Mouse (Mus musculus): ENCODE measurements at regions not wholly inside any gene's neighbourhood (a gene's known extent, or its start where the extent isn't known, plus 50 kb on each side); places are given as distances from the start of the nearest gene placed in this dataset.

DNA sequence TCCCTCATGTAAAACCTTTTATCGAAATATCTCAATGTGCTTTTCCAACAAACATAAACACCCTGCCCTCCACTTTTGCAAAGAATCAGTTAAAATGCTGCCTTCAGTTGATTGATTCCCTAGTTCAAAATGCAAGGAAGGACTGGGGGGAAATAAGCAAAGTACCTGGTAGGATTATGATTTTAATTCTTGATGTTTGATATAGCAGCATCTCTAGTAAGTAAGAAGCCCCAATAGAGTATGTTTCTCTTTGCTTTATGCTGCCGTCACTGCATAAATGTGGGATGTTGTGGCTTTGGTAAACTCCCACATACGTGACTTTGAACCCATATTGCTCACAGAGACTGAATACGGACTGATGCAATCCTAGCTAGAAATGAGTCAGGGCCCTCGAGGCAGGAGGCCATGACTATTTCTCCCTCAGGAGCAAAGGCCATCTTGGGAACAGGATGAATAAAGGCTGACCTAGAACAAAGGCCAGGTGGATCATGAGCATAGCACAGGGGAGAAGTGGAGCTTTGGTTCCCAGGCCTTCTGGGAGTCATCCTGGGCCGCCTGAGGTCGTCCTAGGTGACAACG, 179.0 kb upstream of the Klf7 start:
- no peak for ATAC-seq (replicated peaks; ENCODE audit: low read depth, poor library complexity, severe bottlenecking)

DNA sequence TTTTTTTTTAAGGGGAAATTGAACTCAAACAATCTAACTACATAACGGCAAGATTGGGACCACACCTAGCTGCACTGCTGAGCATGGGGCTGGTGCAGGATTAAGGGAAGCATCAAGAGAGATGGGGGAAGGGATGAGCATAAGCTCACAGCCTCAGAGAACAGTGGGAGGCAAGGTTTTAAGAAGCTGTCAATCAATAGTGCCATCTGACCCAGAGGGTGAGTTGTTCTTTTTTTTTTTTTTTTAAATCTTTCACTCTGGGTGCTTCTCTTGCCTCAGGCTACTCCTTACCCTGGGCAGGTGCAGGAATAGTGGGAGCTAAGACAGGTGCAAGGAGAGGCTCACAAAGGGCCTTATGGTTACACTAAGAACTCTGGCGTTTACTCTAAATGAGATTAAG, 176.9 kb upstream of the Klf7 start:
- no peak for ATAC-seq (replicated peaks; ENCODE audit: low read depth, poor library complexity, severe bottlenecking)

DNA sequence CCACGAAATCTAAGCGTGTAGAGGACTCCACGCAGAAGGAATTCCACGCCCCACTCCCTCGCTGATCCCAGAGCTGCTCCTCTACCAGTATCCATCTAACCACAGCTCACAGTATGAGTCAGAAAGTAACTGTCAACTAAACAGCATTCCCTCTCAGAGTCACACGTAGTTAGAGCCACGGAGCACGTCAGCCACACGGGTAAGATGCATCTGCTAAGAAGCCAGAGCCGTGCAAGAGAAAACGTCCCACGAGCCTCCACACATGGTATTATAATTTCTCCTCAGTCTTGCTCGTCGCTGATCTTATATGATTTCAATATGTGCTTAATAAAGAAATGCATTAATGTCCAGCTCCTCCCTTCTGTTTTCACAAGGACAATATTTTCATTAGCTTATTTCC, 176.1 kb upstream of the Klf7 start:
- no peak for ATAC-seq (replicated peaks; ENCODE audit: low read depth, poor library complexity, severe bottlenecking)

DNA sequence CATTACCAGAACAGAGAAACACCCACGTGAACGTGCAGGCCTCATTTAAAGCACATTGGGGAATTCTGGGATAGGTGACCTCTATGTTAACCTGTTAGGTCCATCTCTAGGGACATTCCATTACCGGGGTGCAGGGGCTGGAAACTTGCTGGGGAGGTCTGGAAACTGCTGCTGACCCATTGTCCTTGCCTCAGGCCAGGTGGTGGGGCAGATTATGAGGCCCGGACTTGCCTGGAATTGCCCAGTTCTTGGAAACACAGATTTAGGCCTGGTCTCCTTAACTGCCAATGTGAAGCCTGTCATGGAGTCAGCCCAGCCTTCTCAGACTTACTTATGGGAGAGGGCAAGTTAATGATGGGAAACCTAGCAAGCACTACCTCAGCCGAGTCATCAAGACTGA, 175.3 kb upstream of the Klf7 start:
- no peak for ATAC-seq (replicated peaks; ENCODE audit: low read depth, poor library complexity, severe bottlenecking)

DNA sequence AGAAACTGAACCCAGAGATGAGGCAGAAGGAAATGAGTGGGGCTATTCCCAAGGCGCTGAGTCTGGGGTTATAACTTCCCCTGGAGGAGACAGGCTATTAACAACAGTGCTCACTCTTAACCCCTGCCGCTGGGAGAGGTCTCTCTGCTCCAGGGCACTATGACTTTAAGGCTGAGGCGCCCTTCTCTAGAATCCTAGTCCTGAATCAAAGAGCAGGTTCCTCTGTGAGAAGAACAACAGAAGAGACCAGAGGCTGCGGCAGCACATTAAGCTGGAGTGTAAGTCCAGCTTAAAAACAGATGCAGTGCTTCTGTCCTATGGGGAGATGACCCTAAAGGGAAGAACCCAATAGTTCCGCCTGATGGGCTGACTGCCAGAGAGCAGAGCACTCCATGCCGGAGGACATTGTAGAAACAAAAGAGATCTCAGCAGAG, 173.4 kb upstream of the Klf7 start:
- ATAC-seq (replicated peaks; ENCODE audit: low read depth, poor library complexity, severe bottlenecking), result peak; percentile 47

DNA sequence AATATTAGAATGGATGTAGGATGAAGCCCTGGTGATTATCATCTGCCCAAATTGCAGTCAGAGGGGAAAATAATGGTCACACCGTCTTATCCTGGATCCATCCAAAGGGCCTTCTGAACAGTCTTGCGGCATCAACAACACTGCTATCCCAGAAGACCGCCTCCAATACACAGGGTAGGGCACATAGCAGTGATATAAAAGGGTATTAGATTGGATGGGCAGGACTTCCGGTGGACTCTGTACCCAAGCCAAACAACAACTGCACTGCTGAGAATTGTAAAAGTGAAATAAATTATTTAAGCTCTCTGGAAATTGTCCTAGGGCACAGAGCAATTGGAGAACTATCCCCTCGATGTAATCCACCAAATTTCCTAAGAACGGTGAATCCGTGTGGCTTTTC, 173.0 kb upstream of the Klf7 start:
- no peak for ATAC-seq (replicated peaks; ENCODE audit: low read depth, poor library complexity, severe bottlenecking)

DNA sequence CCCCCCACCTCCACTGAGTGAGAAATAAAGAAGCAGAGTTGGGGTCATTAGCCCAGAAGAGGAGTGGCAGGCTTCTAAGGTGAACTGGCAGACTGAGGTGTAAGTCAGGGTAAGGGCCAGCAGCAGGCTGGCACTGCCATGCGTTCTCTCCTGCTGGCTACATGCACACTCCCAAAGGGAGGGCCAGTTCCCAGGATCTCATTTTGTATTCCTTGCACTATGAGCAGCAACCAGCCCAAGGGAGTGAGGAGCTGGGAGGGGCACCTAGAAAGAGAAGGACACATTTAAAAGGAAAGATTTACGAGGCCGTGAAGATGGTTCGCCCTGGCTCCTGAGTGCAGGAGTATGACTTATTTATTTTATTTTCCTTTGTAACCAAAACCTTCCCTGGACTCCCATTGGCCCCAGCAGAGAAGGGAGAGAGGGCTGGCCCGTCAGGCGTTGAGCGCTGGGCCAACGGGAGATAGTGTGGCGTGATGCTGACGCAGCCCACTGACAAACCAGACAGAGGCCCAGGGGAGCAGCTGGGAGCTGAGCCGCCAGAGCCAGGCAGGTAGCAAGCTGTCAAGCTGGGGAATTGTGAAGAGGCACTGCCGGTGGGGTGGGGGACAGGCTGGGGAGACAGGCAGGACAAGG, 166.8 kb upstream of the Klf7 start:
- ATAC-seq (replicated peaks; ENCODE audit: low read depth, poor library complexity, severe bottlenecking), result no peak

DNA sequence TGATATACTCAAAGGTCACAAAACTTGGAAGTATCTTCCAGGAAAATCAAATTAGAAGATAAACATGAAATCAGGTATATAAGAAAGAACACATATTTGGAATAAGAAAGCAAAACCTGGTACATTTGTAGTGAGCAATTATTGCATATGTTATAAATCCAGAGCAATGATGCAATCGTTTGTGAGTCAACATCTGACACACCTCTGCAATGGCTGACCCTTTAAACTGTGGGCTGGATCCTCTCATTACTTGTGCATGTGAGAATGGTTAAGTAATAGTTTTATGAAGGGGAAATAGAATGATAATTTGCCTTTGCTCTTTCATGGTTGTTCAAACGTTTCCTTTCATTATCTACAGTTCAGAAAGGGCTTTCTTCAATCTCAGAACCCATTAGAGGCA, 165.0 kb upstream of the Klf7 start:
- no peak for ATAC-seq (replicated peaks; ENCODE audit: low read depth, poor library complexity, severe bottlenecking)

DNA sequence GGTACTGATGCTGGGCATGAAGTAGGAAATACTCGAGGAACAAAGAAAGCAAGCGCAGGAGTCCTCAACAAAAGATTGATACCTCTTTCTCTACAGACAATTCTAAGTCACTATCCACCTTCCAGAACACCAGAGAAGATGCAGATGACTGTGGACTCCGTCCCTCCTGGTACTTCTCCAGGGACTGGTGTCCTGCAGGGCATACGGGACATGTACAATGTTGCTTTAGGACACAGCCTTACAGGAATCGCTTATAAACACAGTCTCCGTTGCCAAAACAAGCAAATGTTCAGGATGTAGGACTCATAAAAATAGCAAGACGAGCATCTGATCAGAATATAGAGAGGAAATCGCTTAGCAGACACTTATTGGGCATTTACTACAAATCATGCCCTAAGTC, 162.6 kb upstream of the Klf7 start:
- no peak for ATAC-seq (replicated peaks; ENCODE audit: low read depth, poor library complexity, severe bottlenecking)

DNA sequence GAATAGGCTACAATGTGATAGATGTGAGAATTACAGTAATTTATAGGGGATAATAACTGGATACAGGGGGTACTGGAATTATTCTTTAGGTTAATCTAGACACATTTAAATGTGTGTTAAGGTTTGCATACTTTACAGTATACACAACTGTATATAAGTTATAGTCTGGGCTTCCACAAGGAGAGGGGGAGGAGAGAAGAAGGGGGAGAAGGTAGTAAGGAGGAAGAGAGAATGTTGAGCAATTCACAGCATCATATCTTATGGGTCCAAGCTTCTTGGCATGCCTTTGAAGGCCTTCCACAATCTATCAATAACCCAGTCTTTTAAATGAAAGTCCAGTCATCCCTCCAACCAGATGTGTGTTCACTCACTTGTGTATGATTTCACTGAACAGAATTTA, 153.8 kb upstream of the Klf7 start:
- ATAC-seq (replicated peaks; ENCODE audit: low read depth, poor library complexity, severe bottlenecking), result no peak

DNA sequence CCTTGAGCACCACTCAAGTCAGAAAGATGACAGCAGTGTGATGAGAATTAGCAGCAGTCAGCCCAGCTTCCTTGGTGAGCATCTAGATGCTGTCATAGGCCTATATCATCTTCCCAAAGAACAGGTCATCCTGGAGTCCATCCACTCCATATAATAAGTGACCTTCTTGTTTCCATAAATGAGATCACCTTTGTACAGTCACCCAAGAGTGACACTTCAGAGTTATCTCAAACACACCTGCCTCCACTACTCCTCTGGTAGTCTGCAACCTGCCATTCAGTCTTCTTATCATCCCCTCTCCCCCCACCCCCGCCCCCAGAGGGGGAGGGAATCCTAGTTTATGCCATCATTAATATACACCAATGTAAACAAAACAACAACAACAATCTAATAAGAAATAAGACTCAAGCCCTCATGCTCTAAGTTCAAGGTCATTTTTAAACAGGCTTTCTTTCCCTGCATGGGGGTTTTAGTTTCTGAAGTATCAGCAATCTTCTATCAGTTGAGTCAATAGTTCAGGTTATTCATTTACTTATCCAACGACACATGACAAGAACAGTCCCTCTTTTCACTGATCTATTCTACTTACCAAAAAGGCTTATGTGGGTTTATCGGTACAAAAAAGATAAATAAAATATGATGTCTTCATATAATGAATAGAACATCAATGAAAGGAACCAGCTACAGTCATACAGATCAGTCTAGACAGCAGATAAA, 153.2 kb upstream of the Klf7 start:
- ATAC-seq (replicated peaks; ENCODE audit: low read depth, poor library complexity, severe bottlenecking), result no peak

DNA sequence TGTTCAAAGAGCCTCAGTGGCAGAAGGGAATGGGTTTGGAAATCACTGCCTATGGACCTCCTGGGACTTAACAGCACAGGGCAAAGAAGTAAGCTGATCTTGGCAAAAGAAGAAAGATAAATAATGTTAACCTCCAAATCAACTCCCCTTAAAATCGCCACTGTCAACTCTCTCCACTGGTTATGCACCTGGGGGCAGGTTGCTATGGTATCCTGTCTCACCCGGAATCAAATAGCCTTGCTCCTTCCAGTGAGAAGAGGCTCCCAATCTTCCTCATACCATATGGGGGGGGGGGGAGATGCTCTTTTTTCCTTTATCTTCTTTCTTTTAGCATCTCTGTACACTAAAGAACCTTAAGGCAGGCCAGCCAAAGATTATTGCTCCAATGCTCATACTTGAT, 135.2 kb upstream of the Klf7 start:
- ATAC-seq (replicated peaks; ENCODE audit: low read depth, poor library complexity, severe bottlenecking), result no peak

DNA sequence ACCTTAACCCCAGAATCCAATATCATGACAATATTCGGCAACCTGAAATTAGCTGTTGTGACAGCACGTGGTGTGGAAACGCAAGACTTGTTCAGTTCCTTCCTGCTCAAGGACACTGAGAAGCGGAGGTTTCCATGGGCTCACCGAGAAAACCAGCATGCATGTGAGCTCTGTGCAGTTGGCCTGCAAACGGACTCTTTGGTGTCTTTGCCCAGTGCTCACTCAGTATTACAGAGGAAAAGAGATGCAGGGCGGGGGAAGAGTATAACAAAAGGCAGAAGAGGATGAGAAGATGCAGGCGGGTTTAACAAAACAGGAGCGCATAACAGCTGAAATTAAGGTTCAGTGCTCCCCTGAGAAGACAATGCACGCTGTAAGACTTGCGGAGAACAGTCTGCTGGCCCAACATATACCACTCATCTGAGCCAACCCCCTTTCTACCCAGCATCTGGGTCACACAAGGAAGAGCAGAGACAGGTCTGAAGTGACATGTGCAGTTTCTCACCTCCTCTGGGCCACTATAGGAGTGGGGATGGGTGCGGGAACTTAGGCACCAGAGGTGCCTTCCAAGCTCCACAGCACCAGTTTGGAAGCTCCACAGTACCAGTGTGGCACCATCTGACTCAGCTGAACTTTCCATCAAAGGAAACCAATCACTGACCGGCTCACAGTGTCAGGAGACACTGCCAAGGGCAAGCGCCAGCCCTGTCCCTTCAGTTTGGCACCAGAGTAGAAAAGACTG, 133.6 kb upstream of the Klf7 start:
- no peak for ATAC-seq (replicated peaks; ENCODE audit: low read depth, poor library complexity, severe bottlenecking)

DNA sequence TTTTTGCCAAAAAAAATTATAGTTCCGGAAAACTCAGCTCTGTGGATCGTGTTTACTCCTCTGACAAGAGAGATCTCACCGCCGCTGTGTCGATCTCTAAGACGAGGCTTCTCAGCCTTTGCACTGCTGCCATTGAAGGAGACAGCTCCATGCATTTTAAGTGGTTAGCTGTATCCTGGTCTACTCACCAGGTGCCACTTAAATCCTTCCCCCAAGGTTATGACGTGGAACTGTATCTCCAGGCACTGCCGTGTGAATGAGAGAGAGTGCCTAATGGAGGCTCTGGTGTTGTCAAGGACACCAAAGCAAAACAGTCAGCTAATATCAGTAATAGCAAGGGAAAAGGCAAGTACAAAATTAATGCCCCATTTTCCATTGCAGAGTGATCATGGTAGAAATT, 132.6 kb upstream of the Klf7 start:
- ATAC-seq (replicated peaks; ENCODE audit: low read depth, poor library complexity, severe bottlenecking), result no peak

DNA sequence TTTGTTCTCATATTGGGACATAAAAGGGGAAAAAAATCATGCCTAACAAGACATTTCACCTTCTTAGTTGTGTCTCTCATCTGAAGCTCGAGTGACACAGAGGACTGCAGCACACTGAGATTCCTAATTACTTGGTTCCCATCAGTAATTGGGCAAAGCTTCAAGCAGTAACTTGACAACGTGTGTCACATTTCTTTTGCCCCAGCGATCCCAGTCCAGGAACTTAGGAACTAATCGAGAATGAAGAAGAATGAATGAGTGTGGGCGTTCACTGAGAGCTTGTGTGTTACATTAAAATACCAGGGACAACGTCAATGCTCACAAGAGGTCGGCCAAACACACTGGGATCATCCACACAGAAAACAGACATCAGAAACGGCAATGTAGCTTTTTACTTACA, 131.9 kb upstream of the Klf7 start:
- ATAC-seq (replicated peaks; ENCODE audit: low read depth, poor library complexity, severe bottlenecking), result no peak

DNA sequence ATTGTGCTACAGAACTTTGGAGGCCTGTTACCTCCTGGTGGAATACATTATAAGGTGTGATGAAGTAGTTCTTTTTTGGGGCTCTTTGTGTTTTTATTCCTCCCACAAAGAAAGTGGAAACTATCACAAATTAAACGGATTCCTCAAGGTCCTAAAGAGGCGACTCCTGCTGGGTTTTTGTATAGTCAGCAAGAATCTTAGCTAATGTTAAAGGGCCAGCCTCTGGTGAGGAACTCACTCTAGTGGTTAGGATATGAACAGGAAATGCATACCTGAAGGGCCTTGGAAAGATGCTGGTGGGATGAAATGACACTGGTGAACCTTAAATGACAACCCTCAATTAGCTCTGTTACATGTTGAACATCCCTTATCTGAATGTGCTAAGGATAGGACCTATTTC, 120.3 kb upstream of the Klf7 start:
- no peak for ATAC-seq (replicated peaks; ENCODE audit: low read depth, poor library complexity, severe bottlenecking)

DNA sequence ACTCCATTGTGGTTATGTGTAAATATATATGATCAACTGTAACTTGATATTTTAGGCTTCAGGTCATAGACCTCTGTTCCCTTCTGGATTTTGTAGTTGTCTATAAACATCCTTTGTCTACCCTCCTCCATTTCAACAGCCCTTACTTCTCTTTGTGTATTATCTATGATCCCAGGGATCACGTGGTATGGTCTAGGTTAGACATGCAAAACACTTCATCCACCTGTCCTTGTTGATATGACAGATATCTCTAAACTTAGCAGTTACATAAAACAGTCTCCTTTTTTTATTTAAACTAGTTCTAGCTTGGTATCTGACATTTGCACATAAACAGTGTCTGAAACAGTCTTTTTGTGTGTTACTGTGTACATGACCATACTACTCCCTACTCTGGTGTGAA, 107.6 kb upstream of the Klf7 start:
- no peak for ATAC-seq (replicated peaks; ENCODE audit: low read depth, poor library complexity, severe bottlenecking)

DNA sequence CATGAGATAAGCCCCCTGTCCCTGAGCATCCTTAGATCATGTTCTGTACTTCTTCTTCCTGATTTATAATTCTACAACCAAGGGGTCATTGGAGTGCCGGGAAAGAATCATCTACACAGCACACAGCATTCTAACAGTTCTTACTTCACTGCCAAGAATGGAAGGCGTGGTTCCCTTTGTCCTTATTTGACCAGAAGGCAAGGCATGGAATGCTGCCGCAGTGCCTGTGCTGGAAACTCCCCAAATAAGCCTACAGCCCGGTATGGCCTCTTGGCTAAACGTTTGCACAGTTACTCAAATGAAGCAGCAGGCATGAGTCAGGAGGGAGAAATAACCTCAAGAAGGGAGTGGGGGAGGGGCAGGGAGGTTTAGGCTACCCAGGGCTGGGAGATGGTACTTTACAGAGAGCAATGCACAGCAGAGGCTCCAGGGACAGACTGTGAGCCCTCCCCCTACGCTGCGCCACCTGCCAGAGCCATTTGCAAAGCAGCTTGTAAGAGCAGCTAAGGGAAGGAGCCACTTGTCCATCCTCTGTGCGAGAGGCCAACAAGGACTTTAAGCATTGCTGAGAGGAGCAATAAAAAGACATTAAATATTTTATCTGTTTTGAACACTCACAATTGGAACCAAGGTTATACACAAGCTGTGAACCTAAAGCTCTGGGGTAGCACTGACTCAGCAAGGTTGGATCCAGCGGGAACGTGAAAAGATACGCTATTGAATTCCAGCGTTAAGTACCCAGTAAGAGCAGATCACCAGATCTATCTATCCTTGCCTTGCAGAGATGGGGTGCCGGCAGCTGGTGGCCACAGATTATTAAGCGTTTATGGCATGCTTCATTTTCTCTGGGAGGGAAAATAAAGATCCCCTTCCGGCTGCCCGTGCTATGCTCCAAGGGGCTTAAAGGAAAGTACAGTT, 104.2 kb upstream of the Klf7 start:
- no peak for ATAC-seq (replicated peaks; ENCODE audit: low read depth, poor library complexity, severe bottlenecking)

DNA sequence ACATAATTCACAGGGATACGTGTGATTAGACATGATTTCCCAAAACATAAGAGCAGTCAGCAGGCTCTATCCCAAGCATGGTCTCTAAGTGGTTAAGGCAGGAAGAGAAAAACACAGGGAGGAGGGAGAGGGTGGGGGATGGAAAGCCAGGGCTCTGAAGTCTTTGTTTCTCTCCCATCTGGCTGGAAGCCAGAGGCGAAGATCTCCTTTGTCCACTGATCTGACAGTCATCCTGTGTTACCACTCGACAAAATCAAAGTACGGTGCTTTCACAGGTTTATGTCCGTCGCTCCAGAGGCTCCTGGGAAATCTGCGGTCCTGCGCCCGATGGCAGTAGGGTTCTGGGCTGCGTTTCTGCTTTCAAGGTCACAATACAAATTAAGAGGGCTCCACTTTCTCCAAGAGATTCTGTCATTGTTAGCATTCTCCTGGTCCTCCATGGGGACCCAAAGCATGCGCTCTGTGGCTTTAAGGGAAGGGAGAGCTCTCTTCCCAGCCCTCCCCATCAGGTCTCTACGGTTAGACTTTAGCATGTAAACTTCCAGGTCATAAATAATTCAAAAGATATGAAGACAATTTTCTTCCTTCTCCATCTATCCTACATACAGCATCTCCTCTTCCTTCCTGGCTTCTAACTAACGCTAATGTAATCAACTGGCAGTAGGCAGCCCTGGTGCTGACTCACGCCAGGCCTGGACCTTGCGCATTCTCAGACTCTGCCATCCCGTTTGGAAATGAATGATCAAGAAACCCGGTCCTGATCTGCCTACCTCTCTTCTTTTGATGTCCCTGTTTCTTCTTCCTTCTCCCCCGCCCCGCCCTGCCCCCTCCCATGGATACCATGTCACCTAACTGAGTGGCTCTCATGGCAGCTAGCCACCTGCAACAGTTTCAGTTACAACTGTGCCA, 102.0 kb upstream of the Klf7 start:
- ATAC-seq (replicated peaks; ENCODE audit: low read depth, poor library complexity, severe bottlenecking), result no peak
